Mouse (Mus musculus) G1E (cell line): Measurements from ENCODE around the gene Ccdc122. TPM values are rescaled to one million over a fixed set of nuclear protein-coding genes. Genes with fewer than 3 reads are reported as not detected.
"Not testable (repeated sequence)": the region's sequence is repeated elsewhere in the genome, so short reads cannot be mapped to it uniquely, and the experiment has no call there.

Source experiments
- ATAC-seq: 2 replicates; pipeline ENCODE4 v1.8.0; 2016; ENCODE audit warnings: mild to moderate bottlenecking; ENCODE audit not compliant: insufficient number of reproducible peaks, poor library complexity, low FRiP score, severe bottlenecking; ENCODE audit errors: extremely low read depth
- DNase-seq: peaks from one replicate; pipeline ENCODE4 v3.0.0; 2012; ENCODE audit warnings: low spot score
- H3K27me3 ChIP-seq: 2 replicates; pipeline ENCODE4 v1.6.1; 2012; ENCODE audit warnings: mild to moderate bottlenecking, low read length, inconsistent platforms; ENCODE audit not compliant: insufficient read depth
- H3K36me3 ChIP-seq: replicated peaks from 2 replicates; pipeline ENCODE3; 2012; ENCODE audit warnings: mild to moderate bottlenecking, inconsistent platforms
- H3K4me1 ChIP-seq: 2 replicates; pipeline ENCODE4 v1.6.1; 2012; ENCODE audit warnings: low read depth, low read length, inconsistent platforms, mixed read lengths; ENCODE audit not compliant: insufficient read depth
- H3K4me3 ChIP-seq: 2 replicates; pipeline ENCODE4 v1.5.1; 2012; ENCODE audit warnings: low read depth, mild to moderate bottlenecking, inconsistent platforms, low read length, moderate library complexity, mixed read lengths
- H3K9me3 ChIP-seq: replicated peaks from 2 replicates; pipeline ENCODE4 v1.6.1; 2012; ENCODE audit warnings: inconsistent platforms
- CTCF ChIP-seq: IDR thresholded peaks from 2 replicates; pipeline ENCODE4 v1.5.1; 2012; ENCODE audit warnings: low read depth, low read length, inconsistent platforms, mixed read lengths
- GATA1 ChIP-seq: IDR thresholded peaks from 2 replicates; pipeline ENCODE4 v1.6.1; 2012; ENCODE audit warnings: borderline replicate concordance, low read length, inconsistent platforms, mixed read lengths
- GATA2 ChIP-seq: IDR thresholded peaks from 2 replicates; pipeline ENCODE4 v1.6.1; 2012; ENCODE audit warnings: low read depth, low read length, inconsistent platforms, borderline replicate concordance
- POLR2AphosphoS5 ChIP-seq: IDR thresholded peaks from 2 replicates; pipeline ENCODE4 v1.6.1; 2012; ENCODE audit warnings: low read depth, low read length, inconsistent platforms; ENCODE audit not compliant: insufficient replicate concordance
- TAL1 ChIP-seq: conservative IDR thresholded peaks from 2 replicates; pipeline ENCODE4 v1.6.1; 2012; ENCODE audit warnings: low read depth, low read length, inconsistent platforms, mixed read lengths
- polyA plus RNA-seq: library from polyadenylated mRNA; stranded (reverse); fragments of >175 nt; gene quantifications from 2 replicates; pipeline ENCODE4 v1.2.3, GENCODE M21; 2012
- total RNA-seq, 2 experiments: library from RNA; stranded (forward) in 1 of 2; stranded (reverse) in 1 of 2; fragments of 200-1000 nt in 1 of 2; fragments of >200 nt in 1 of 2; fragmentation: Nextera tagmentation in 1 of 2; gene quantifications; 2 replicates each; pipeline ENCODE4 v1.2.3; 2014 to 2017

The Ccdc122 gene
- total RNA-seq (2014; fragmentation: Nextera tagmentation) (not detected in 2 replicates), total RNA-seq (2017) (0.23 TPM in 1 of 2 replicates, not detected in the other), polyA plus RNA-seq (not detected in 2 replicates)

GRCm38 (mm10) chr14:77036226-77037046, at the start of gene Ccdc122, which contains the start of gene Lacc1:
Gene Ccdc122 (plus strand): TSS chr14:77036772.
Gene Lacc1 (minus strand): TSS chr14:77036904.
- ATAC-seq = no peak
- H3K9me3 ChIP-seq = peaks cover 13% of the 10 kb centered on the region
- H3K36me3 ChIP-seq = no peaks in the 10 kb centered on the region
- no peaks in the 10 kb centered on the region for H3K4me1 ChIP-seq
- no peak for DNase-seq
- H3K27me3 ChIP-seq = no peaks in the 10 kb centered on the region
- H3K4me3 ChIP-seq = no peak within 1 kb of the TSS
- TF ChIP-seq GATA2 = no peak
- TF ChIP-seq POLR2AphosphoS5 = no peak
- no peak for TF ChIP-seq GATA1
- no peak for TF ChIP-seq CTCF
- TF ChIP-seq TAL1 = no peak

GRCm38 (mm10) chr14:76990351-76990750, 46.2 kb upstream of the Ccdc122 start:
- not testable (repeated sequence) for H3K4me1 ChIP-seq, DNase-seq, ATAC-seq, H3K4me3 ChIP-seq, H3K9me3 ChIP-seq, H3K27me3 ChIP-seq, H3K36me3 ChIP-seq

- no peak for DNase-seq
- ATAC-seq = no peak
- Histone ChIP-seq H3K4me3 (no peak overlapping the region), H3K4me1 (no peaks in the 10 kb centered on the region), H3K27me3 (no peaks in the 10 kb centered on the region), H3K36me3 (no peaks in the 10 kb centered on the region), H3K9me3 (peaks cover 4% of the 10 kb centered on the region; the same call in 1 of the 2 replicates)
- TF ChIP-seq TAL1 = no peak
- no peak for TF ChIP-seq POLR2AphosphoS5
- TF ChIP-seq CTCF = no peak
- no peak for TF ChIP-seq GATA2
These were observed 31.8 kb upstream of the Ccdc122 start for GRCm38 (mm10) chr14:77004740-77005139.

GRCm38 (mm10) chr14:77005566-77005965, 31.0 kb upstream of the Ccdc122 start:
- no peaks in the 10 kb centered on the region for H3K36me3 ChIP-seq
- H3K4me3 ChIP-seq = no peak overlapping the region
- ATAC-seq (no peak), DNase-seq (no peak)
- peaks cover 4% of the 10 kb centered on the region; the same call in 1 of the 2 replicates for H3K9me3 ChIP-seq
- H3K27me3 ChIP-seq = no peaks in the 10 kb centered on the region
- TF ChIP-seq POLR2AphosphoS5 = no peak
- no peak for TF ChIP-seq TAL1
- TF ChIP-seq GATA2 = no peak
- no peak for TF ChIP-seq CTCF
- TF ChIP-seq GATA1 = no peak
- no peaks in the 10 kb centered on the region for H3K4me1 ChIP-seq

- Histone ChIP-seq H3K4me1 (no peaks in the 10 kb centered on the region), H3K36me3 (no peaks in the 10 kb centered on the region), H3K9me3 (peaks cover 4% of the 10 kb centered on the region; the same call in 1 of the 2 replicates), H3K27me3 (no peaks in the 10 kb centered on the region), H3K4me3 (no peak overlapping the region)
- no peak for TF ChIP-seq GATA1
- TF ChIP-seq POLR2AphosphoS5 = no peak
- TF ChIP-seq GATA2 = no peak
- no peak for TF ChIP-seq TAL1
- no peak for TF ChIP-seq CTCF
- ATAC-seq (no peak), DNase-seq (no peak)
These were observed 28.3 kb upstream of the Ccdc122 start for GRCm38 (mm10) chr14:77008238-77008637.

GRCm38 (mm10) chr14:77011804-77012203, 24.8 kb upstream of the Ccdc122 start:
- H3K9me3 ChIP-seq = no peaks in the 10 kb centered on the region
- no peaks in the 10 kb centered on the region for H3K36me3 ChIP-seq
- DNase-seq = no peak
- no peaks in the 10 kb centered on the region for H3K27me3 ChIP-seq
- no peaks in the 10 kb centered on the region for H3K4me1 ChIP-seq
- H3K4me3 ChIP-seq = no peak overlapping the region
- TF ChIP-seq TAL1 (no peak), POLR2AphosphoS5 (no peak), GATA1 (no peak), CTCF (0 out of 2 replicates have a peak, but pooled peaks have one; percentile 27), GATA2 (no peak)
- ATAC-seq = no peak

GRCm38 (mm10) chr14:77016783-77017182, 19.8 kb upstream of the Ccdc122 start:
- DNase-seq, H3K36me3 ChIP-seq, ATAC-seq, H3K4me1 ChIP-seq, H3K27me3 ChIP-seq, H3K4me3 ChIP-seq, H3K9me3 ChIP-seq: not testable (repeated sequence)
